Mouse (Mus musculus) naive thymus-derived CD4-positive, alpha-beta T cell, adult 5 months (primary cell): ENCODE data around the gene Defa37. TPM values are rescaled to one million over a fixed set of nuclear protein-coding genes. Genes with fewer than 3 reads are reported as not detected.

Experiments
- polyA plus RNA-seq: library from polyadenylated mRNA; unstranded; fragments of 100-300 nt; shearing (Covaris generic); gene quantifications from one replicate; pipeline ENCODE4 v1.2.1, GENCODE M21; 2017

Defa37 gene
- polyA plus RNA-seq = not detected

GRCm38 (mm10) chr8:21565086-21565485 is at the start of gene Defa37:
TSS of gene Defa37 (plus strand) at chr8:21565386.

GRCm38 (mm10) chr8:21528732-21529131 is 36.5 kb upstream of the Defa37 start, which contains the start of gene Defa32:
TSS of gene Defa32 (plus strand) at chr8:21529032.

GRCm38 (mm10) chr8:21582706-21583105 is 17.5 kb downstream of the Defa37 start, which contains the start of gene Defa28:
TSS of gene Defa28 (plus strand) at chr8:21583006.

DNA sequence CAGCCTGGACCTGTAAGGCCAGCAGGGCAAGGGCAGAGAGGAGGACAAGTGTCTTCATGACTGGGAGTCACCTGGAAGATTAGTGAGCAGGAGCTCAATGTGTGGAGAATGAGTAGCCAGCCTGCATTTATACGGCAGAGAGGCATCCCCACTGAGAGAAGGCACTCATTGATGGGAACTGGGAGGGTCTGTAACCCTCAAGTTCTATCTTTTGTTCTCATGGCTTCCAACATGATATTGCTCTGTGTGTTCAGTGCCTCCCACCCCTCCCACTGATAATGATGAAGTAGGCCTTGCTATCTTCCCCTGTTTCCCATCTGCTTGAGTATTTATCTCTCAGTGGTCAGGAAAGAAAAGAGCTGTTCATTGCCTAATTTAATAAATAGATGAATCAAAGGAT is 29.2 kb downstream of the Defa37 start, which contains the start of gene Gm7861:
Gm7861 (minus strand) TSS at position 101 of the 400 bp plus-strand sequence.

Other genes starting within 250 kb of the Defa37 start
- gene Defa27, start 249.8 kb upstream of the Defa37 start, polyA plus RNA-seq = not detected
- not detected for gene Defa29, start 238.4 kb upstream of the Defa37 start, polyA plus RNA-seq
- gene Defa2, start 186.9 kb upstream of the Defa37 start, polyA plus RNA-seq = not detected
- gene Defa33, start 173.6 kb upstream of the Defa37 start, polyA plus RNA-seq = not detected
- gene Defa36, start 138.0 kb upstream of the Defa37 start, polyA plus RNA-seq = not detected
- gene Gm7849, start 108.8 kb upstream of the Defa37 start, polyA plus RNA-seq = not detected
- not detected for gene Defa20, start 56.1 kb upstream of the Defa37 start, polyA plus RNA-seq
- gene Defa32, start 36.4 kb upstream of the Defa37 start, polyA plus RNA-seq = not detected
- gene Defa28, start 17.6 kb downstream of the Defa37 start, polyA plus RNA-seq = not detected
- not detected for gene Gm7861, start 29.1 kb downstream of the Defa37 start, polyA plus RNA-seq
- gene Defa26, start 52.8 kb downstream of the Defa37 start, polyA plus RNA-seq = not detected
- not detected for gene Defa17, start 90.4 kb downstream of the Defa37 start, polyA plus RNA-seq
- not detected for gene Defa34, start 100.4 kb downstream of the Defa37 start, polyA plus RNA-seq
- not detected for gene AY761184, start 138.3 kb downstream of the Defa37 start, polyA plus RNA-seq
- not detected for gene Defa24, start 169.1 kb downstream of the Defa37 start, polyA plus RNA-seq